Mouse (Mus musculus) hindbrain, embryonic 14.5 days (tissue): Measurements from ENCODE around the gene Tigd4. TPM values are rescaled to one million over a fixed set of nuclear protein-coding genes. Genes with fewer than 3 reads are reported as not detected.
A peak's percentile ranks its signal among the peaks of the same experiment; 100 is the strongest.
"Not testable (repeated sequence)": the region's sequence is repeated elsewhere in the genome, so short reads cannot be mapped to it uniquely, and the experiment has no call there.

Experiments used
- ATAC-seq: fragments of 200-750 bp; cut with Nextera tagmentation; 2 replicates; pipeline ENCODE4 v1.8.0; 2017; ENCODE audit warnings: moderate number of reproducible peaks, mild to moderate bottlenecking, moderate TSS enrichment, moderate library complexity; ENCODE audit not compliant: low FRiP score
- DNase-seq: peaks from one replicate; pipeline ENCODE4 v3.0.0-alpha.2; 2015; ENCODE audit warnings: low spot score
- H3K27ac ChIP-seq: fragments of 300-500 bp; sonication (generic); 2 replicates; pipeline ENCODE4 v1.5.1; 2014; ENCODE audit warnings: mild to moderate bottlenecking, moderate library complexity
- H3K27me3 ChIP-seq: fragments of 300-500 bp; sonication (generic); 2 replicates; pipeline ENCODE4 v1.6.1; 2014; ENCODE audit warnings: mild to moderate bottlenecking, low read length, mixed read lengths; ENCODE audit not compliant: control insufficient read depth, insufficient read depth
- H3K36me3 ChIP-seq: fragments of 300-500 bp; sonication (generic); replicated peaks from 2 replicates; pipeline ENCODE4 v1.6.1; 2014; ENCODE audit not compliant: control insufficient read depth, insufficient read depth
- H3K4me1 ChIP-seq: fragments of 300-500 bp; sonication (generic); replicated peaks from 2 replicates; pipeline ENCODE4 v1.6.1; 2014; ENCODE audit warnings: antibody characterized with exemption, low read length, mixed read lengths; ENCODE audit not compliant: control insufficient read depth, insufficient read depth
- H3K4me2 ChIP-seq: fragments of 300-500 bp; sonication (generic); replicated peaks from 2 replicates; pipeline ENCODE4 v1.6.1; 2014; ENCODE audit warnings: mild to moderate bottlenecking, moderate library complexity
- H3K4me3 ChIP-seq: fragments of 300-500 bp; sonication (generic); replicated peaks from 2 replicates; pipeline ENCODE4 v1.5.1; 2014; ENCODE audit warnings: mild to moderate bottlenecking, low read length
- H3K9ac ChIP-seq: fragments of 300-500 bp; sonication (generic); 2 replicates; pipeline ENCODE4 v1.6.1; 2014
- H3K9me3 ChIP-seq: fragments of 300-500 bp; sonication (generic); 2 replicates; pipeline ENCODE4 v1.6.1; 2016; ENCODE audit warnings: low read length; ENCODE audit not compliant: control insufficient read depth
- WGBS: fragments of 180-500 bp; shearing (Covaris S2); extraction: QIAGEN DNeasy Blood & Tissue Kit; methylation state at CpG from one replicate; pipeline ENCODE4 v1.1.7; 2014; 5-methylcytosine and 5-hydroxymethylcytosine counted together
- polyA plus RNA-seq: library from polyadenylated mRNA; unstranded; fragments of >200 nt; fragmentation: Nextera tagmentation; extraction: Ambion mirVana; gene quantifications from 2 replicates; pipeline ENCODE4 v1.2.1, GENCODE M21; 2014

The Tigd4 gene
- polyA plus RNA-seq = not detected in 2 replicates

DNA sequence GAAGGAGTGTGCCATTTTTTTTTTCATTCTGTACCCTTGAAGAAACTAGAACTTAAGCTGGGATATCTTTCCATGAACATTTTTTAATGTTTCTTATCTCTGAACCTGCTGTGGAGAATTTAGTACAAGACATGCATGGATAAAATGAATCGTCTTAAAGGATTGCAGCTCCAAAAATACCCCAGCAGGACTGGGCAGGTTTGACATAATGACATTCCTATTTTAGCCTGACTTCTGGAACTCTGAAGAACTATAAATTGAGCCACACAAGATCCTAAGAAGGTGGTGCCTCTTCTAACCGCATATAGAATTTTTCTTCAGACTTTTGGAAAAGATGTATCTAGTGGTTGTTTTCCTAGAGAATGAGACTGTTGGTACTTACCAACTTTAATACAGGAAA lies at the start of gene Tigd4:
Tigd4 (plus strand) TSS at position 301 of the 400 bp plus-strand sequence.
- WGBS = 92% methylated on average over 2 of the region's 2 CpGs
- Histone ChIP-seq H3K27ac (no peak within 1 kb of the TSS), H3K9ac (no peak within 1 kb of the TSS), H3K9me3 (no peaks in the 10 kb centered on the region), H3K27me3 (no peaks in the 10 kb centered on the region), H3K4me1 (peaks cover 8% of the 10 kb centered on the region), H3K4me3 (no peak within 1 kb of the TSS), H3K36me3 (no peaks in the 10 kb centered on the region), H3K4me2 (no peak within 1 kb of the TSS)
- ATAC-seq (no peak), DNase-seq (no peak)

DNA sequence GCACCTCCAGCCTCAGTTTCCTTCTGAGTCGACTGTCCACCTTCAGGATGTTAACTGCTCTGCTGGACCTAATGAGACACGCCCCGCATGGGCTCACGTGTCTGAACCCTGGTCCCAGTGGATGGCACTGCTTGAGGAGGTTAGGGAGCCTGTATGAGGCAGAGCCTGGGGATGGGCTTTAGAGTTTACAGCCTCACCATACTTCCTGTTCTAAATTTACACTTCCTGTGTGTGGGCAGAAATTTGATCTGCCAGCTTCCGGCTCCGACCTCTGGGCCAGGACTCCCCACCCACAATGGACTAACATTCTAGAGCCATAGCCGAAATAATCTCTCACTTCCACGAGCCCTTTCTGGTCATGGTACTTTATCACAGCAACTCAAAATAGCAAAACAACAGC lies 46.2 kb upstream of the Tigd4 start:
- DNase-seq (no peak), ATAC-seq (no peak)
- WGBS = 83% methylated on average over 8 of the region's 8 CpGs
- H3K36me3 ChIP-seq = no peaks in the 10 kb centered on the region
- no peak overlapping the region for H3K9ac ChIP-seq
- no peaks in the 10 kb centered on the region for H3K9me3 ChIP-seq
- no peak overlapping the region for H3K27ac ChIP-seq
- H3K4me3 ChIP-seq = no peak overlapping the region
- H3K4me2 ChIP-seq = no peak overlapping the region
- no peaks in the 10 kb centered on the region for H3K4me1 ChIP-seq
- no peaks in the 10 kb centered on the region for H3K27me3 ChIP-seq

DNA sequence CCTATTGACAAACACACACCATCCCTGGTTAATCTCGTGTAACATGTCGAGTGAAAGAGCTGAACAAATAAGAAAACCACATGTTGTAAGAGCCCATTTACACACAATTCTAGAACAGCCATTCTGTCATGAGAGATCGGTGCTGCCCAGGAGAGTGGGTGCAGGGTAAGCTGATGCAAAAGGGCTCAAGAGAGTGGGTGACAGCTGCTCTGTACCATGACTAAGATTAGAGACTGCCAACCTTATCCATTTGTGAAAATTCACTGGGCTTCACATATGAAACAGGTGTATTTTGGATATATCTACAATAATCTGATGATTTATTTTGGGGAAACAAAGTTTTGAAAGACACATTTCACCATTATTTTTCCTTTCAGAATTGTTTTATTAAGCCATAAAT lies 37.6 kb upstream of the Tigd4 start:
- no peaks in the 10 kb centered on the region for H3K27me3 ChIP-seq
- WGBS = 87% methylated on average over 3 of the region's 3 CpGs
- no peaks in the 10 kb centered on the region for H3K4me1 ChIP-seq
- DNase-seq = no peak
- ATAC-seq = no peak
- no peak overlapping the region for H3K4me2 ChIP-seq
- H3K36me3 ChIP-seq = no peaks in the 10 kb centered on the region
- no peak overlapping the region for H3K9ac ChIP-seq
- H3K27ac ChIP-seq = no peak overlapping the region
- no peak overlapping the region for H3K4me3 ChIP-seq
- no peaks in the 10 kb centered on the region for H3K9me3 ChIP-seq

DNA sequence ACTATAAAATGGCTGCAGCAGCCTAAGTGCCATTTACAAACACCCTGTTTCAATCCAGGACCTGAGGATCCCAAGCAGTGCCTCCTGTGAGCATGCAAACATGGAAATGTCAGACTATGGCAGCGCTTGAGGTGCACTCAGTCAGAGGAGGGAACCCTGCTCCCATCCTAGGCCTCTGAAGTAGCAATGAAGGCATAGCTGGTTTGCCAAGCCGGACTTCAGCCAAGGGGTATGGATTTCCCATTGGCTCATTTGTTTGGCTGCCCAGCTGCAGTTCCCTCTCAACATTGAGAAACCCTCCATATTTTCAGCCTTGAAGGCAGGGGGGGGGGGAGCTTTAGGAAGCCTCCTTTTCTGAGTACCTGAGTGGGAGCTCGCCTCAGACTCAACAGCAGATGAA lies 35.1 kb upstream of the Tigd4 start:
- no peak overlapping the region for H3K4me3 ChIP-seq
- ATAC-seq = no peak
- WGBS = 92% methylated on average over 3 of the region's 3 CpGs
- no peak for DNase-seq
- H3K27me3 ChIP-seq = no peaks in the 10 kb centered on the region
- no peaks in the 10 kb centered on the region for H3K4me1 ChIP-seq
- no peaks in the 10 kb centered on the region for H3K9me3 ChIP-seq
- no peak overlapping the region for H3K9ac ChIP-seq
- no peaks in the 10 kb centered on the region for H3K36me3 ChIP-seq
- no peak overlapping the region for H3K27ac ChIP-seq
- no peak overlapping the region for H3K4me2 ChIP-seq

DNA sequence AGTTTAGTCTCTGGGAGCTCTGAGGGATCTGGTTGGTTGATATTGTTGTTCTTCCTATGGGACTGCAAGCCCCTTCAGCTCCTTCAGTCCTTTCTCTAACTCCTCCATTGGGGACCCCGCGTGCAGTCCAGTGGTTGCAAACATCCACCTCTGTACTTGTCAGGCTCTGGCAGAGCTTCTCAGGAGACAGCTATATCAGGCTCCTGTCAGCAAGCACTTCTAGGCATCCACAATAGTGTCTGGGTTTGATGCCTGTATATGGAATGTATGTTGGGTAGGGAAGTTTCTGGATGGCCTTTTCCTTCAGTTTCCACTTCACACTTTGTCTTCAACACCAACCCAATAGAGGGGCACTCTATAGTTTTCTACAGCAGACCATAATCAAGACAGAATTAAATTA lies 30.5 kb upstream of the Tigd4 start:
- not testable (repeated sequence) for H3K4me1 ChIP-seq, H3K9ac ChIP-seq, H3K27me3 ChIP-seq, H3K36me3 ChIP-seq, H3K4me3 ChIP-seq, H3K4me2 ChIP-seq, ATAC-seq, H3K27ac ChIP-seq, H3K9me3 ChIP-seq, DNase-seq
- WGBS = 87% methylated on average over 2 of the region's 2 CpGs

DNA sequence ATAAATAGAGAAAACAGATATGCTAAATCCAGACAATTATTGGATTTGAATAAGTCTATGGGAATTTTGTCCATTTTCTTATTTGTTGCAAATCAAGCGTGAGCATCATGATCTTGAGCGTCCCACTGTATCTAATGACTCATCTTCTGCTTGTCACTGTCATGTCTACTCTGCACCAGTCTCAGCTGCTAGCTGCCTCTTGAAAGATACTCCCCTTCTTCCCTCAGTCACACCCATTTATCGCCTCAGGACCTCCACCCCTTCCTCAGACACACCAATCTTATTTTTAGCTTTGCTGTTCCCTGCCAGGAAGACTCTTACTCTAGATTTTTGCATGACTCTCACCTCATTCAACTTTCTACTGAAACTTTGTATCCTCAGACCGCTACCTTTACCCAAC lies 30.0 kb upstream of the Tigd4 start:
- no peaks in the 10 kb centered on the region for H3K4me1 ChIP-seq
- WGBS = 87% methylated on average over 4 of the region's 4 CpGs
- no peak overlapping the region for H3K27ac ChIP-seq
- no peaks in the 10 kb centered on the region for H3K27me3 ChIP-seq
- no peaks in the 10 kb centered on the region for H3K9me3 ChIP-seq
- H3K36me3 ChIP-seq = no peaks in the 10 kb centered on the region
- H3K9ac ChIP-seq = no peak overlapping the region
- no peak overlapping the region for H3K4me2 ChIP-seq
- DNase-seq (no peak), ATAC-seq (no peak)
- H3K4me3 ChIP-seq = no peak overlapping the region

DNA sequence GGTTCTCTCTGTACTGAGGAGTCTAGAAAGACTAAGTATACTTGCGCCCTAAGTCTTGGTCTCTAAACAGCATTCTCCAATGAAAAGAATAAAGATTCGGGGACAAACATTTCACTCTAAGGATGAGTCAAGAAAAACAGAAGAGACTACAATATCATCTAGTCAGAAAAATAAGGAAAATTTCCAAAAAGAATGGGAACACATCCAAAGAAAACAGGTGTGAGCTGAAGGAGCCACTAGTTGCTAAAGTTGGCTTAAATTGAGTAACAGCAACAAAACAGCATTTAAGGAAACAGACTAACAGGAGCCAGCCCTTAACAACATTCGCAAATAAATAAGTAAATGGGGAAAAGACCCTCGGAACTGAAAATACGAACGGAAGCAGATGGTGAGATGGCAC lies 24.8 kb upstream of the Tigd4 start:
- no peaks in the 10 kb centered on the region for H3K36me3 ChIP-seq
- no peak overlapping the region for H3K27ac ChIP-seq
- WGBS = 90% methylated on average over 6 of the region's 6 CpGs
- H3K4me1 ChIP-seq = no peaks in the 10 kb centered on the region; the same call in 1 of the 2 replicates
- ATAC-seq (no peak), DNase-seq (no peak)
- no peak overlapping the region for H3K4me2 ChIP-seq
- H3K9me3 ChIP-seq = no peaks in the 10 kb centered on the region
- H3K4me3 ChIP-seq = no peak overlapping the region
- no peaks in the 10 kb centered on the region for H3K27me3 ChIP-seq
- H3K9ac ChIP-seq = no peak overlapping the region

DNA sequence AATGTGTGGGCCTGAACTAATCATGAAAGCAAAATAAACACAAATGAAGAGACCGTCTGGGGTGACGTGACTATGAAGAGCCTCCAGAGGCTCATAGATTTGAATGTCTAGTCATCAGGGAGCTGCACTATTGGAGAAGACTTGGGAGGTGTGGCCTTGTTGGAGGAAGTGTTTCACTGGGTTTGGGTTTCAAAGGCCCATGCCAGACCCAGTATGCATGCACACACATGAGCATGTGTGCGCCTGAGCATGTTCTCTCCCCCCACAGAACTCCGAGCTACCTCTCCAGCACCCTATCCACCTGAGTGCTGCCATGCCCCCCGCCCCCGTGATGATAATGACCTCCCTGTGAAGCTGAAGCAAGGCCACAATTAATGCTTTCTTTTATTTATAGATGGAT lies 23.8 kb upstream of the Tigd4 start:
- Histone ChIP-seq H3K4me1 (no peaks in the 10 kb centered on the region; the same call in 1 of the 2 replicates), H3K27ac (no peak overlapping the region), H3K9me3 (no peaks in the 10 kb centered on the region), H3K4me2 (no peak overlapping the region), H3K36me3 (no peaks in the 10 kb centered on the region), H3K9ac (no peak overlapping the region), H3K27me3 (no peaks in the 10 kb centered on the region), H3K4me3 (no peak overlapping the region)
- no peak for ATAC-seq
- DNase-seq = no peak
- WGBS = 74% methylated on average over 6 of the region's 6 CpGs

DNA sequence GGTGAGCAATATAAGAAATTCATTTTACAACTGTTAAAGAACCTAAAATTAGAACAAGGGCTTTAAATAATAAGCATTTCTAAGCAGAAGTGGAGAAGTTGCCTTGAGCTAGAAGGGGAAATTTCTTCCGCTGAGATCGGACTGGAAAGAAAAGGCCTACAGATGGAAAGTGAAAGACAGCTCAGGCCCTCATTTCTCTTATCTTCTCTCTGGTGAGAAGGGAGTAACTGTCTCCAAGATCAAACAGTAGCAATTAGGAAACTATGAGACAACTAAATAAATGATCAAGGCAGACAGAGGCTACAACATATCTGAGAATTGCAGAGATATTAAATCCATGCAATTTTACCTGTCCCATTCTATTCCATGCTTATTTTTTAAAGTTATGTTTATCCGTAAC lies 22.9 kb upstream of the Tigd4 start:
- H3K27ac ChIP-seq = no peak overlapping the region
- 89% methylated on average over 3 of the region's 3 CpGs for WGBS
- no peak for ATAC-seq

DNA sequence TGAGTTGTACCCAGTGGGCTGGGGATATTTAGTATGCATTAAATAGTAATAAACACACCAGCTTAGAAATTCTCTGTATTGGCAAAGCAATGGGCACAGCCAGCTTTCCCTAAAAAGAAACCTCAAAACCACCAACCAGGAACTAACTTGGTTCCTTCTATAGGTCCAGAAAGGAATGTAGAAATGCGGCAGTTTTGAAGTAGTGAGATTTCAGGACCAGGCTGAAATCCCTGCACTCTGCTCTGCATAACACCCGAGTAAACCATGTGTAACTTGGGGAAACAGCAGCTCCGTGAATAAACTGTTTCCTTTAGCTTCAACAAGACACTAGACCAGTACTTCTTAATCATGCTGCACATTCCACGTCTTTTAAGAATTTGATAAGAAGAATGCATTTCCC lies 12.7 kb upstream of the Tigd4 start:
- Histone ChIP-seq H3K4me2 (peak overlapping the region; percentile 88), H3K4me1 (peaks cover 25% of the 10 kb centered on the region), H3K27ac (no peak overlapping the region), H3K36me3 (no peaks in the 10 kb centered on the region), H3K9me3 (no peaks in the 10 kb centered on the region), H3K4me3 (peak overlapping the region; percentile 59; the same call in 1 of the 2 replicates), H3K9ac (0 out of 2 replicates have a peak overlapping the region, but pooled peaks have one; percentile 75), H3K27me3 (no peaks in the 10 kb centered on the region)
- DNase-seq (no peak), ATAC-seq (no peak)
- WGBS = 64% methylated on average over 4 of the region's 4 CpGs

More for the DNA sequence above, 22.9 kb upstream of the Tigd4 start:
- Histone ChIP-seq H3K4me2 (no peak overlapping the region), H3K9ac (no peak overlapping the region), H3K4me1 (no peaks in the 10 kb centered on the region; the same call in 1 of the 2 replicates), H3K27me3 (no peaks in the 10 kb centered on the region), H3K9me3 (no peaks in the 10 kb centered on the region), H3K4me3 (no peak overlapping the region), H3K36me3 (no peaks in the 10 kb centered on the region)
- no peak for DNase-seq
